Mouse (Mus musculus) myocyte (in vitro differentiated cells): ENCODE data around the gene Sf3b1. TPM values are rescaled to one million over a fixed set of nuclear protein-coding genes. Genes with fewer than 3 reads are reported as not detected.

Source experiments
- H3K27me3 ChIP-seq: one replicate; pipeline ENCODE4 v1.6.1; 2011; ENCODE audit not compliant: control insufficient read depth, insufficient read depth, insufficient read length
- H3K36me3 ChIP-seq: one replicate; pipeline ENCODE4 v1.6.1; 2011; ENCODE audit not compliant: control insufficient read depth, insufficient read depth
- H3K4me2 ChIP-seq: one replicate; pipeline ENCODE4 v1.6.1; 2011; ENCODE audit warnings: low read depth, control low read depth
- H3K4me3 ChIP-seq: one replicate; pipeline ENCODE4 v1.5.1; 2011; ENCODE audit warnings: mild to moderate bottlenecking, control low read depth, moderate library complexity
- H3K79me2 ChIP-seq: one replicate; pipeline ENCODE4 v1.6.1; 2011; ENCODE audit not compliant: control insufficient read depth, insufficient read depth
- H3ac ChIP-seq: one replicate; pipeline ENCODE4 v1.6.1; 2011; ENCODE audit not compliant: control insufficient read depth, insufficient read length
- CEBPB ChIP-seq: IDR thresholded peaks from 2 replicates; pipeline ENCODE4 v1.6.1; 2011; ENCODE audit warnings: mild to moderate bottlenecking, moderate library complexity; ENCODE audit not compliant: poor library complexity, insufficient read depth, severe bottlenecking
- E2F4 ChIP-seq: IDR thresholded peaks from one replicate; pipeline ENCODE4 v1.6.1; 2011; ENCODE audit warnings: mild to moderate bottlenecking, control low read depth, moderate library complexity; ENCODE audit not compliant: insufficient read depth
- MAX ChIP-seq: IDR thresholded peaks from one replicate; pipeline ENCODE4 v1.6.1; 2011; ENCODE audit warnings: low read depth, mild to moderate bottlenecking, control low read depth
- MYOD1 ChIP-seq, 3 experiments: IDR thresholded peaks; one replicate each; pipeline ENCODE4 v1.6.1; 2011; ENCODE audit warnings: control low read depth in 2 of 3, low read depth in 2 of 3, mild to moderate bottlenecking in 2 of 3, moderate library complexity in 1 of 3; ENCODE audit not compliant: insufficient read length in 2 of 3, control insufficient read depth in 1 of 3
- MYOG ChIP-seq, 3 experiments: IDR thresholded peaks; one replicate each; pipeline ENCODE4 v1.6.1; 2011; ENCODE audit warnings: control low read depth in 2 of 3, low read depth in 2 of 3, mild to moderate bottlenecking in 2 of 3; ENCODE audit not compliant: insufficient read length in 2 of 3, control insufficient read depth in 1 of 3, insufficient read depth in 1 of 3
- POLR2A ChIP-seq: IDR thresholded peaks from one replicate; pipeline ENCODE4 v1.6.1; 2011; ENCODE audit warnings: low read depth, mild to moderate bottlenecking, control low read depth, moderate library complexity; ENCODE audit not compliant: insufficient read length
- POLR2AphosphoS2 ChIP-seq: IDR thresholded peaks from one replicate; pipeline ENCODE4 v1.6.1; 2011; ENCODE audit warnings: low read depth, control low read depth; ENCODE audit not compliant: insufficient read length
- REST ChIP-seq: IDR thresholded peaks from one replicate; pipeline ENCODE4 v1.6.1; 2011; ENCODE audit warnings: mild to moderate bottlenecking, control low read depth, moderate library complexity; ENCODE audit not compliant: insufficient read depth, insufficient read length
- SRF ChIP-seq: IDR thresholded peaks from one replicate; pipeline ENCODE4 v1.6.1; 2011; ENCODE audit warnings: low read depth; ENCODE audit not compliant: control insufficient read depth, insufficient read length
- TCF12 ChIP-seq: IDR thresholded peaks from one replicate; pipeline ENCODE4 v1.6.1; 2011; ENCODE audit warnings: mild to moderate bottlenecking, control low read depth; ENCODE audit not compliant: poor library complexity, insufficient read depth, severe bottlenecking
- TCF3 ChIP-seq: IDR thresholded peaks from one replicate; pipeline ENCODE4 v1.6.1; 2011; ENCODE audit warnings: low read depth, control low read depth; ENCODE audit not compliant: insufficient read length
- USF1 ChIP-seq: IDR thresholded peaks from one replicate; pipeline ENCODE4 v1.6.1; 2011; ENCODE audit warnings: low read depth, mild to moderate bottlenecking, control low read depth, moderate library complexity
- polyA plus RNA-seq: library from polyadenylated mRNA; unstranded; fragments of >200 nt; fragmentation: generic; extraction: Trizol; gene quantifications from one replicate; pipeline ENCODE4 v1.2.1, GENCODE M21; 2012; ENCODE audit warnings: missing spikeins

Gene Sf3b1
- polyA plus RNA-seq, 1 experiment: 31.8 TPM

DNA sequence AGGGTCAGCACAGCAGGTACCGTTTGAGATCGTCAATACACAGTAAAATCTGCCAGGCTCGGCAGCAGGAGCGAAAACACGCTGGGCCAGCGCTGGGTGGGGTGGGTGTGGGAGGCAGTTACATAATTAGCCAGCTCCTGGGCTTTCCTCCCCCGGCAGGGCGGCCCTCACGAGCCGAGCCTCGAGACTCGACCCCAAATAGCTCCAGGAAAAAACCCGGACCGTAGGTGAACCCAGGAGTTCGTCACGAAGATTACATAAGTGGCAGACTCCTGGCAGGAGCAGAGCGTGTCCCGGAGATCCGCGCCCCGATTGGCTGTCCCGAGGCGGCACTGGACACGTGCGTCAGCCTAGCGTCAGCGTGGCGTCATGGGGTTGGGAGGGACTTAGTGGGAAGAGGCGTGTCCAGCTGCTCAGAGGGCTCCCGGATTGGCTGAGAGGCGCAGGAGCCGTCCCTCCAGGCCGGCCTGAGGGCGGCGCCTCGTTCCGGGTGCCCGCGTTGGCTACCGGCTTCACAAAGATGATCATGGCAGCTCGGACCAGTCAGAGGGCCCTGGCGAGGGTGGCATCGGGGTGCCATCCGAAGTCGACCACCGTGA lies 25.2 kb upstream of the Sf3b1 start, which contains the start of gene Coq10b:
TSS of gene Coq10b (plus strand) at position 416 of the 599 bp plus-strand sequence.
- H3K79me2 ChIP-seq: peaks cover 45% of the 10 kb centered on the region
- H3K36me3 ChIP-seq: peaks cover 18% of the 10 kb centered on the region
- TF ChIP-seq POLR2AphosphoS2: peak; percentile 71
- TF ChIP-seq TCF3: no peak
- TF ChIP-seq REST: no peak
- TF ChIP-seq E2F4: no peak
- peak; percentile 71 for TF ChIP-seq USF1
- no peak for TF ChIP-seq MAX
- peak in 1 of 3 experiments; percentile 59 for TF ChIP-seq MYOD1 (IDR thresholded peaks at IDR 0.05; ENCODE audit: control insufficient read depth in 1 of 3, insufficient read length in 2 of 3, low read depth in 2 of 3)
- TF ChIP-seq TCF12: no peak
- peak; percentile 96 for TF ChIP-seq POLR2A
- TF ChIP-seq MYOG (IDR thresholded peaks at IDR 0.05; ENCODE audit: control insufficient read depth in 1 of 3, insufficient read depth in 1 of 3, insufficient read length in 2 of 3, low read depth in 2 of 3): peak in 1 of 3 experiments; percentile 30
- no peak for TF ChIP-seq SRF
- TF ChIP-seq CEBPB: 0 out of 2 replicates have a peak, but pooled peaks have one; percentile 38
- H3K27me3 ChIP-seq: no peaks in the 10 kb centered on the region
- peak within 1 kb of the TSS; percentile 96 for H3K4me2 ChIP-seq
- peak within 1 kb of the TSS; percentile 54 for H3K4me3 ChIP-seq
- peak within 1 kb of the TSS; percentile 73 for H3ac ChIP-seq

DNA sequence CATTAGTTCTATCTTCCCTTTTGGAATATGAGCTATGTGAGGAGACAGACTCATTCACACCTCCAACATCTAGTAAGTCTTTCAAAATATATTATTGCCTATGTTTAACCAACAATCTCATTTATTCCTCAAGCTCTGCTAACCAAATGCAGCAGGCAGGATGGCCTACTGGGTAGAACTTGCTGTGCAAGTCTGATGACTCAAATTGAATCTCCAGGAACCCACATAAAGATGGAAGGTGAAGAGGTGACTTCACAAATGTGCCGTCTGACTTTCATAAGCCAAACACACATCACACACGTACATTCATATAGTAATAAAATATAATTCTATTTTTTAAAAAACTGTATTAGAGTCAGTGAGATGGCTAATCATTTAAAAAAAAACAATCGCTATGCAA lies 24.4 kb upstream of the Sf3b1 start:
- TF ChIP-seq MYOG (IDR thresholded peaks at IDR 0.05; ENCODE audit: control insufficient read depth in 1 of 3, insufficient read depth in 1 of 3, insufficient read length in 2 of 3, low read depth in 2 of 3): no peak
- TF ChIP-seq SRF: no peak
- no peak for TF ChIP-seq MYOD1 (IDR thresholded peaks at IDR 0.05; ENCODE audit: control insufficient read depth in 1 of 3, insufficient read length in 2 of 3, low read depth in 2 of 3)
- no peak for TF ChIP-seq E2F4
- Histone ChIP-seq H3K79me2 (peaks cover 37% of the 10 kb centered on the region), H3ac (no peak overlapping the region), H3K4me2 (peak overlapping the region; percentile 96), H3K4me3 (peak overlapping the region; percentile 54), H3K36me3 (peaks cover 18% of the 10 kb centered on the region), H3K27me3 (no peaks in the 10 kb centered on the region)

DNA sequence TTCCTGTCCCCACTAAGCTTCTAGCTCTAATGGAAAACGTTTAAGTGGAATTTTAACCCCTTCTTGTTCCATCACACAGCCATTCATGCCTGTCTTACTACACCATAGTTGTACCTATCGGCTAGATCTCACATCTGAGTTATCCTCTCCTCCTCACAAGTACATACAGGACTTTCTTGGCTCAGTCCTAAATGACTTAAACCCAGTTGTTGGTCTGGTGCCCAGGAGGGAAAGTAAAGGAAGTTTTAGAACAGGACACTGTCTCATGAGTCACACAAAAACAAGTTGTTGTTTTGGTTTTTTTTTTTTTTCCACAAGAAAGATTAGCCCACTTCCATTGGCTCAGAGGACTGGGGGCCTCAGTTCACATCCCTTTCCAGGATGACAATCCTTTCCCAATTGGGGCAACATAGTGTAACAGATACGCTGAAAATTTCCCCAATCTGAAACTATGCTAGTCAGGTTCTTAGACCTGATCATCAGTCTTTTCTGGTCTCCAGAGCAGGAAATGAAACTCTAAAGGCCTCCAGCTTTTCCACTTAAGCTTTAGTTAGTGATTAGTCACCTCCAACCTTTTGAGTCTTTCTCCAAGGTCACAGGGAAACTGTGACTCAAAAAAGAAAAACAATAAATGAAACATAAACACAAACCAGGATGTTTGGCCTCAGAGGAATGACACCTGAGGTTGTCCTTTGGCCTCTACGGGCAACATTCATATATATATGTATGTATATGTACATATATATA lies 21.7 kb upstream of the Sf3b1 start:
- H3K4me2 ChIP-seq: no peak overlapping the region
- H3K36me3 ChIP-seq: no peaks in the 10 kb centered on the region
- H3K27me3 ChIP-seq: peaks cover 10% of the 10 kb centered on the region
- no peak overlapping the region for H3K4me3 ChIP-seq
- no peak for TF ChIP-seq USF1
- TF ChIP-seq MYOD1 (IDR thresholded peaks at IDR 0.05; ENCODE audit: control insufficient read depth in 1 of 3, insufficient read length in 2 of 3, low read depth in 2 of 3): no peak
- TF ChIP-seq TCF12: no peak
- no peak for TF ChIP-seq POLR2AphosphoS2
- TF ChIP-seq SRF: no peak
- TF ChIP-seq CEBPB: no peak
- H3ac ChIP-seq: no peak overlapping the region
- H3K79me2 ChIP-seq: peaks cover 10% of the 10 kb centered on the region

DNA sequence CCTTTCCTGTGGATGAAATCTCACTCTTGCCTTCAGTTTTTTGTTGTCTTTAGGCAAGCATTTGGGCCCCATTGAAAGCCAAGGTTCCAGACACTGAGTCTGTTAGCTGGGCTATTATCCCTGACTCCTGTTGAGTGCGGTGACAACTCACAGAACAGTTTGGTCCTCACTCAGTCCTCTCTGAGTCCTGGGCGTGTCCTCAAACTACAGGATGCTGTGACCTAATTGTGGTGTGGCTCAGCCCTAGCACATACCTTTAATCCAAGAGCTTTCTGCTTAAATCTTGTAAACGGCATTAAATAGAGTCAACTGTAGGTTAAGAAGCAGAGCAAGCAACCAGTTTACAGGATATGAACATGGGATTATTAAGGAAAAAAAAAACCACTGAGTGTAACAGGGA lies 15.9 kb upstream of the Sf3b1 start:
- H3K27me3 ChIP-seq: peaks cover 14% of the 10 kb centered on the region
- no peaks in the 10 kb centered on the region for H3K36me3 ChIP-seq
- H3K4me2 ChIP-seq: no peak overlapping the region
- H3K4me3 ChIP-seq: no peak overlapping the region
- TF ChIP-seq USF1 (no peak), REST (no peak), CEBPB (no peak), TCF3 (no peak), E2F4 (no peak), MYOG (IDR thresholded peaks at IDR 0.05; ENCODE audit: control insufficient read depth in 1 of 3, insufficient read depth in 1 of 3, insufficient read length in 2 of 3, low read depth in 2 of 3) (no peak), POLR2A (no peak), TCF12 (no peak), MAX (no peak), POLR2AphosphoS2 (no peak), SRF (no peak), MYOD1 (IDR thresholded peaks at IDR 0.05; ENCODE audit: control insufficient read depth in 1 of 3, insufficient read length in 2 of 3, low read depth in 2 of 3) (no peak)
- no peaks in the 10 kb centered on the region for H3K79me2 ChIP-seq
- H3ac ChIP-seq: no peak overlapping the region

DNA sequence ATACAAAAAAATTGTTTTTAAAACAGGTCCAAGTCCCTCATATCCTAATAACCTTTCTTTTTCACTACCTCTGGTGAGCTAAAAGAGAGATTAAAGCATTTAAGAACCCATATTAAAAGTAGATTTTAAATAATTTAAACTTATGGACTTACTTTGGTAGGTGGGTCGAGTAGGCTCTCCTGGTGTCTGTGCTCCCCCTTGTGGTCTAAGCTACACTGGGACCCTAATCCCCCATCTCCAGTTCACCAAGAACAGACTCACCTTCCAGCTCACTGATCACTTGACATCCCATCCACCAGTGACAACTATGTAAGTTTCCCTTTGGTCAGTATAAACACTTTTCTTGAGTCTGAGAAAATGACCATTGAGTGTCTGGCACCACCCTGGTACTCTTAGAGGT lies 15.0 kb upstream of the Sf3b1 start:
- H3K4me2 ChIP-seq: no peak overlapping the region
- H3K4me3 ChIP-seq: no peak overlapping the region
- no peak overlapping the region for H3ac ChIP-seq
- TF ChIP-seq USF1: no peak
- no peak for TF ChIP-seq SRF
- no peak for TF ChIP-seq E2F4
- TF ChIP-seq MAX: no peak
- TF ChIP-seq POLR2A: no peak
- TF ChIP-seq CEBPB: no peak
- TF ChIP-seq TCF3: no peak
- TF ChIP-seq MYOG (IDR thresholded peaks at IDR 0.05; ENCODE audit: control insufficient read depth in 1 of 3, insufficient read depth in 1 of 3, insufficient read length in 2 of 3, low read depth in 2 of 3): no peak
- no peak for TF ChIP-seq MYOD1 (IDR thresholded peaks at IDR 0.05; ENCODE audit: control insufficient read depth in 1 of 3, insufficient read length in 2 of 3, low read depth in 2 of 3)
- TF ChIP-seq POLR2AphosphoS2: no peak
- no peak for TF ChIP-seq REST
- TF ChIP-seq TCF12: no peak
- H3K36me3 ChIP-seq: no peaks in the 10 kb centered on the region
- no peaks in the 10 kb centered on the region for H3K79me2 ChIP-seq
- H3K27me3 ChIP-seq: peaks cover 14% of the 10 kb centered on the region
